Mouse (Mus musculus): ENCODE measurements around the gene Il22. TPM values are rescaled to one million over a fixed set of nuclear protein-coding genes. Genes with fewer than 3 reads are reported as not detected.
"Not testable (repeated sequence)": the region's sequence is repeated elsewhere in the genome, so short reads cannot be mapped to it uniquely, and the experiment has no call there.

The Il22 gene
- total and polyA plus RNA-seq, 2 experiments from 2014 or later: 0.24 to 0.88 TPM

DNA sequence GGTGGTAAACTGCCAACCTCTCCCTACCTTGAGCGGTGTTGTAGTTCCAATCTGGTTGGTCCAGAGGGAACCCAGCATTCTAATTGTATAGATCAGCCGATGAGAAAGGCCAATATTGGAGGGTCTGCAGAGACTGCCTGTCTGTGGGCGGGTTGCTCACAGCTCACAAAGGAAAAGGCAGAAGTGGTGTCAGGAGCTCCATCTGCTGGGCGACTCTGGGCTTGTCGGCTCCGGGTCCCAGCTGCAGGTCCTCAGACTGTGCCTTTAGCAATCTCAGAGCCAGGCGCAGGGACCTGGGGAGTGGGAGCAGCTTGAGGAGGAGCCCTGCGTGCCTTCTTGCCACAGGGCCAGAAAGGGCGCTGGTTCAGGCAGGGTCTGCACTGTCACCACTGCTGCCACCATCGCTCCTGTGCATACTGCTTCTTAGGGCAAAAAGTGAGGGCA lies 46.1 kb downstream of the Il22 start:
- WGBS: 38% methylated on average over 10 of the region's 10 CpGs
- no peak overlapping the region for H3K4me3 ChIP-seq (ENCODE audit: low read depth, low read length)
- no peak overlapping the region for H3K4me2 ChIP-seq (ENCODE audit: low read depth)
- DNase-seq: peak; percentile 74
- H3K9ac ChIP-seq: no peak overlapping the region
- no peaks in the 10 kb centered on the region for H3K9me3 ChIP-seq (ENCODE audit: low read length)
- ATAC-seq: peak; percentile 59
- H3K27ac ChIP-seq (ENCODE audit: low read depth, low read length): no peak overlapping the region
- H3K36me3 ChIP-seq (ENCODE audit: insufficient read depth): no peaks in the 10 kb centered on the region
- H3K27me3 ChIP-seq (ENCODE audit: insufficient read depth, low read length): no peaks in the 10 kb centered on the region
- TF ChIP-seq CTCF (IDR thresholded peaks at IDR 0.05; ENCODE audit: low read depth): peak; percentile 71
- H3K4me1 ChIP-seq (ENCODE audit: insufficient read depth): no peaks in the 10 kb centered on the region

GRCm38 (mm10) chr10:118258388-118258787 lies 53.6 kb downstream of the Il22 start, which contains the start of gene Gm32802:
Gene Gm32802 (plus strand): TSS chr10:118258688.
- WGBS: no CpG with 5 or more reads among the region's 13 CpGs
- H3K9me3 ChIP-seq (ENCODE audit: low read length); H3K36me3 ChIP-seq (ENCODE audit: insufficient read depth); H3K4me3 ChIP-seq (ENCODE audit: low read depth, low read length); ATAC-seq; H3K9ac ChIP-seq; H3K4me2 ChIP-seq (ENCODE audit: low read depth); DNase-seq; H3K27ac ChIP-seq (ENCODE audit: low read depth, low read length); H3K27me3 ChIP-seq (ENCODE audit: insufficient read depth, low read length); H3K4me1 ChIP-seq (ENCODE audit: insufficient read depth): not testable (repeated sequence)

Other genes with a start within 250 kb of the Il22 start
- 29.2 and 43.0 TPM in 2 replicates for gene Mdm1, start 63.1 kb upstream of the Il22 start, total RNA-seq (2014; rRNA removed)
- 17.0 and 22.7 TPM in 2 replicates for gene Mdm1, start 63.1 kb upstream of the Il22 start, polyA plus RNA-seq (2015; fragmentation: Nextera tagmentation; extraction: Ambion mirVana)
- gene Gm32717, start 35.8 kb downstream of the Il22 start, total RNA-seq (2014; rRNA removed): 0.31 TPM in 1 of 2 replicates, not detected in the other
- 0.07 TPM in 1 of 2 replicates, not detected in the other for gene Gm32717, start 35.8 kb downstream of the Il22 start, polyA plus RNA-seq (2015; fragmentation: Nextera tagmentation; extraction: Ambion mirVana)
- gene Gm32802, start 53.7 kb downstream of the Il22 start, total RNA-seq (2014; rRNA removed): 0.31 TPM in 1 of 2 replicates, not detected in the other
- gene Gm32802, start 53.7 kb downstream of the Il22 start, polyA plus RNA-seq (2015; fragmentation: Nextera tagmentation; extraction: Ambion mirVana): 0.07 TPM in 1 of 2 replicates, not detected in the other
- gene Iltifb, start 90.1 kb downstream of the Il22 start, total RNA-seq (2014; rRNA removed): 0.38 and 2.5 TPM in 2 replicates
- gene Iltifb, start 90.1 kb downstream of the Il22 start, polyA plus RNA-seq (2015; fragmentation: Nextera tagmentation; extraction: Ambion mirVana): 1.5 and 1.8 TPM in 2 replicates
- not detected in 2 replicates for gene Gm9040, start 122.0 kb downstream of the Il22 start, total RNA-seq (2014; rRNA removed)
- gene Gm9040, start 122.0 kb downstream of the Il22 start, polyA plus RNA-seq (2015; fragmentation: Nextera tagmentation; extraction: Ambion mirVana): not detected in 2 replicates
- gene Gm9044, start 127.5 kb downstream of the Il22 start, total RNA-seq (2014; rRNA removed): not detected in 2 replicates
- gene Gm9044, start 127.5 kb downstream of the Il22 start, polyA plus RNA-seq (2015; fragmentation: Nextera tagmentation; extraction: Ambion mirVana): not detected in 2 replicates
- gene Gm9045, start 132.9 kb downstream of the Il22 start, total RNA-seq (2014; rRNA removed): 0.23 TPM in 1 of 2 replicates, not detected in the other
- gene Gm9045, start 132.9 kb downstream of the Il22 start, polyA plus RNA-seq (2015; fragmentation: Nextera tagmentation; extraction: Ambion mirVana): not detected in 2 replicates
- gene Gm9046, start 138.3 kb downstream of the Il22 start, total RNA-seq (2014; rRNA removed): not detected in 2 replicates
- not detected in 2 replicates for gene Gm9046, start 138.3 kb downstream of the Il22 start, polyA plus RNA-seq (2015; fragmentation: Nextera tagmentation; extraction: Ambion mirVana)
- 0.08 TPM in 1 of 2 replicates, not detected in the other for gene Gm9048, start 143.7 kb downstream of the Il22 start, total RNA-seq (2014; rRNA removed)
- not detected in 2 replicates for gene Gm9048, start 143.7 kb downstream of the Il22 start, polyA plus RNA-seq (2015; fragmentation: Nextera tagmentation; extraction: Ambion mirVana)
- gene Gm9049, start 149.2 kb downstream of the Il22 start, total RNA-seq (2014; rRNA removed): 0.23 TPM in 1 of 2 replicates, not detected in the other
- not detected in 2 replicates for gene Gm9049, start 149.2 kb downstream of the Il22 start, polyA plus RNA-seq (2015; fragmentation: Nextera tagmentation; extraction: Ambion mirVana)
- gene Ifng, start 236.1 kb downstream of the Il22 start, total RNA-seq (2014; rRNA removed): not detected in 2 replicates
- gene Ifng, start 236.1 kb downstream of the Il22 start, polyA plus RNA-seq (2015; fragmentation: Nextera tagmentation; extraction: Ambion mirVana): not detected in 2 replicates

Measured in forebrain, postnatal 0 days (tissue).